15 mouse cellular contexts compared by ENCODE assay signal in the genomic region with DNA sequence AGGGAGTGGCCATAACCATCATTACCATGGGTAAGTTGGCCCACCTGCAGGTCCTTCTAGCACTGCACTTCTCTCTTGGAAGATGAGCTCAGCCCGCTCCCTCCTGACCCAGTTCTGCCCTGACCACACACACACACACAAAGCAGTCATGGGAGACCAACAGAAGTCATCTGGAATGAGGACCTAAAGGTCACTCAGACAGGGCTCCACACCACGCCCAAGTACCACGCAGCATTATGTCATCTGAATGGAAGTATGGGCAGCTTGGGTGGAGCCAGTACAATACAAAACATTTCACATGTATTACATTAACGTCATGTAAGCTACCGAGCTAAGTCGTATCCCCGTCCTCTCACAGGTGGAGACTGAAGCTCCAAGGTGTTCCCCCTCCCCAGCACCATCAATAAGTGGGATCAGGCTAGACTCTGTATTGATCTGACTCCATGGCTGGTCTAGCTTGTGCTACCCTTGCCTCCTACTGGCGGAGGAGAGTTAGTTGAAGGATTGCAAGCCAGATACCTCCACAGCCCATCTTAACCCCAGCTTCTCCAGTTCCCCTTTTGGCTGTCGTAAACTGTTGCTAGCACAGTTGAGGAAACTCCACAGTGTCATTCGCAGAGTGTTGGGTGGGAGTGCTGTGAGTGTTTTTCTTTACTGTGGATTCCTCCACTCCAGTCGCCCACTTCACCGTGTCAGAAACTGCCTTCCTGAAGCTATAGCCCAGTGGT. TPM values are rescaled to one million over a fixed set of nuclear protein-coding genes. Genes with fewer than 3 reads are reported as not detected.
DNase-seq lines count a peak whose midpoint lies in the region; ATAC-seq and TF ChIP-seq lines count a peak whose summit lies in the region.
"Had no signal": no experiment of that assay in that cellular context is flagged by ENCODE, and none has a peak within 500 bp of the region (broad histone marks: within the 10 kb centered on the region; RNA-seq: fewer than 3 reads in every experiment).

No protein-coding gene starts in this region.

- no peak for ATAC-seq in kidney, embryonic 14.5 days (ENCODE audit: low FRiP score, low TSS enrichment)
- no peak for ATAC-seq in embryonic facial prominence, embryonic 14.5 days (ENCODE audit: low read depth)
- ATAC-seq in limb, embryonic 13.5 days (ENCODE audit: low FRiP score, low read depth): no peak

- H3K27me3 ChIP-seq in kidney, embryonic 14.5 days (ENCODE audit: control insufficient read depth, insufficient read depth, low read length): no peaks in the 10 kb centered on the region
- no peaks in the 10 kb centered on the region for H3K27me3 ChIP-seq in embryonic facial prominence, embryonic 14.5 days (replicated peaks; ENCODE audit: control insufficient read depth, insufficient read depth, low read length)
- H3K27me3 ChIP-seq in limb, embryonic 13.5 days: no peaks in the 10 kb centered on the region
- H3K27me3 ChIP-seq in myocyte (ENCODE audit: control insufficient read depth, insufficient read depth, insufficient read length): no peaks in the 10 kb centered on the region
- H3K27me3 ChIP-seq: neural tube, embryonic 12.5 days had no signal

- peaks cover 32% of the 10 kb centered on the region for H3K4me1 ChIP-seq in kidney, embryonic 14.5 days (ENCODE audit: control insufficient read depth, insufficient read depth, low read length)
- peaks cover 38% of the 10 kb centered on the region for H3K4me1 ChIP-seq in embryonic facial prominence, embryonic 14.5 days (ENCODE audit: control insufficient read depth, insufficient read depth, low read length)
- peaks cover 64% of the 10 kb centered on the region for H3K4me1 ChIP-seq in limb, embryonic 13.5 days
- H3K4me1 ChIP-seq: neural tube, embryonic 12.5 days had no signal

- WGBS in kidney, embryonic 14.5 days: 90% methylated on average over 12 of the region's 12 CpGs
- 88% methylated on average over 12 of the region's 12 CpGs for WGBS in embryonic facial prominence, embryonic 14.5 days
- WGBS in limb, embryonic 13.5 days: 88% methylated on average over 12 of the region's 12 CpGs

- H3K27ac ChIP-seq in kidney, embryonic 14.5 days (ENCODE audit: low read depth, low read length): peak overlapping the region; percentile 83
- H3K27ac ChIP-seq in embryonic facial prominence, embryonic 14.5 days (replicated peaks; ENCODE audit: low read depth, low read length): peak overlapping the region; percentile 84
- H3K27ac ChIP-seq in limb, embryonic 13.5 days: peak overlapping the region; percentile 85
- H3K27ac ChIP-seq: neural tube, embryonic 12.5 days had no signal

- H3K4me2 ChIP-seq in kidney, embryonic 14.5 days (replicated peaks; ENCODE audit: low read depth, low read length): no peak overlapping the region
- peak overlapping the region; percentile 6; the same call in 1 of the 2 replicates for H3K4me2 ChIP-seq in embryonic facial prominence, embryonic 14.5 days (ENCODE audit: low read depth, low read length)
- H3K4me2 ChIP-seq in limb, embryonic 13.5 days (replicated peaks): peak overlapping the region; percentile 34
- H3K4me2 ChIP-seq in myocyte (ENCODE audit: low read depth): peak overlapping the region; percentile 62
- H3K4me2 ChIP-seq: neural tube, embryonic 12.5 days had no signal

- no peak overlapping the region for H3K4me3 ChIP-seq in kidney, embryonic 14.5 days (ENCODE audit: low read length)
- no peak overlapping the region for H3K4me3 ChIP-seq in embryonic facial prominence, embryonic 14.5 days (ENCODE audit: low read depth, low read length)
- H3K4me3 ChIP-seq in limb, embryonic 13.5 days: no peak overlapping the region
- H3K4me3 ChIP-seq in myocyte: no peak overlapping the region
- H3K4me3 ChIP-seq: erythroblast, embryonic 14.5 days; neural tube, embryonic 12.5 days had no signal

- H3ac ChIP-seq in myocyte (ENCODE audit: control insufficient read depth, insufficient read length): no peak overlapping the region

- no peaks in the 10 kb centered on the region for H3K36me3 ChIP-seq in kidney, embryonic 14.5 days (ENCODE audit: control insufficient read depth, insufficient read depth, low read length)
- no peaks in the 10 kb centered on the region for H3K36me3 ChIP-seq in embryonic facial prominence, embryonic 14.5 days (ENCODE audit: control insufficient read depth, insufficient read depth, low read length)
- H3K36me3 ChIP-seq in limb, embryonic 13.5 days: no peaks in the 10 kb centered on the region
- no peaks in the 10 kb centered on the region for H3K36me3 ChIP-seq in myocyte (ENCODE audit: control insufficient read depth, insufficient read depth)
- H3K36me3 ChIP-seq: neural tube, embryonic 12.5 days had no signal

- H3K79me2 ChIP-seq in myocyte (ENCODE audit: control insufficient read depth, insufficient read depth): peaks cover 85% of the 10 kb centered on the region

- H3K9ac ChIP-seq in kidney, embryonic 14.5 days (ENCODE audit: low read depth, low read length): no peak overlapping the region
- H3K9ac ChIP-seq in embryonic facial prominence, embryonic 14.5 days (ENCODE audit: low read depth, low read length): no peak overlapping the region
- no peak overlapping the region for H3K9ac ChIP-seq in limb, embryonic 13.5 days
- H3K9ac ChIP-seq: neural tube, embryonic 12.5 days had no signal

- peak; percentile 11 for TF ChIP-seq POLR2A in myocyte (IDR thresholded peaks at IDR 0.05; ENCODE audit: insufficient read length, low read depth)

- no peaks in the 10 kb centered on the region for H3K9me3 ChIP-seq in kidney, embryonic 14.5 days (ENCODE audit: control insufficient read depth, low read length)
- no peaks in the 10 kb centered on the region for H3K9me3 ChIP-seq in embryonic facial prominence, embryonic 14.5 days (ENCODE audit: control insufficient read depth, low read length)
- H3K9me3 ChIP-seq in limb, embryonic 13.5 days: no peaks in the 10 kb centered on the region
- H3K9me3 ChIP-seq: neural tube, embryonic 12.5 days had no signal

- DNase-seq in kidney, postnatal 10 days: no peak
- no peak for DNase-seq in embryonic facial prominence, embryonic 14.5 days (ENCODE audit: low spot score)
- DNase-seq in adrenal gland, postnatal 4 days (ENCODE audit: low spot score in 2 of 2): no peak
- no peak for DNase-seq in right cerebral cortex, adult 2 months (ENCODE audit: low spot score in 2 of 2)
- DNase-seq: cerebellum, adult 11-12 months; gastrocnemius, postnatal 36 days; kidney, adult 9 months; left cerebral cortex, postnatal 4 days; thymus, postnatal 25 days had no signal

TF ChIP-seq in myocyte, 11 proteins besides CTCF, POLR2A, EP300 and RAD21:
- TF ChIP-seq MYOG (IDR thresholded peaks at IDR 0.05; ENCODE audit: control insufficient read depth in 1 of 3, insufficient read depth in 1 of 3, insufficient read length in 2 of 3, low read depth in 2 of 3) (no peak), MYOD1 (IDR thresholded peaks at IDR 0.05; ENCODE audit: control insufficient read depth in 1 of 3, insufficient read length in 2 of 3, low read depth in 2 of 3) (peak in 1 of 3 experiments; percentile 35)

RNA-seq across cellular contexts. Expression of a gene that starts 19.9 kb away (rescaled TPM):
- 23.1 and 29.8 TPM in 2 replicates for polyA plus RNA-seq in kidney, embryonic 14.5 days (2014; fragmentation: Nextera tagmentation; extraction: Ambion mirVana)
- polyA plus RNA-seq in embryonic facial prominence, embryonic 14.5 days (2014; fragmentation: Nextera tagmentation; extraction: Ambion mirVana): 18.7 and 20.8 TPM in 2 replicates
- polyA plus RNA-seq in limb, embryonic 13.5 days (2015; fragmentation: Nextera tagmentation; extraction: Ambion mirVana): 23.4 and 23.8 TPM in 2 replicates
- polyA plus RNA-seq in myocyte (2012; fragmentation: generic; extraction: Trizol): 141 TPM
- total RNA-seq in adrenal gland, postnatal 4 days (2021): 10 to 100 TPM; 21.6 to 22.4 TPM

RNA-seq across cellular contexts. Expression of a gene that starts 20.5 kb away (rescaled TPM):
- 33.4 and 42.3 TPM in 2 replicates for polyA plus RNA-seq in kidney, embryonic 14.5 days (2014; fragmentation: Nextera tagmentation; extraction: Ambion mirVana)
- 27.5 and 35.2 TPM in 2 replicates for polyA plus RNA-seq in embryonic facial prominence, embryonic 14.5 days (2014; fragmentation: Nextera tagmentation; extraction: Ambion mirVana)
- polyA plus RNA-seq in limb, embryonic 13.5 days (2015; fragmentation: Nextera tagmentation; extraction: Ambion mirVana): 40.1 and 43.9 TPM in 2 replicates
- 34.2 TPM for polyA plus RNA-seq in myocyte (2012; fragmentation: generic; extraction: Trizol)
- 10 to 100 TPM; 34.3 to 44.5 TPM for total RNA-seq in adrenal gland, postnatal 4 days (2021)

RNA-seq across cellular contexts. Expression of a gene that starts 34.4 kb away (rescaled TPM):
- not detected in 2 replicates for polyA plus RNA-seq in kidney, embryonic 14.5 days (2014; fragmentation: Nextera tagmentation; extraction: Ambion mirVana)
- 6.6 and 7.8 TPM in 2 replicates for polyA plus RNA-seq in embryonic facial prominence, embryonic 14.5 days (2014; fragmentation: Nextera tagmentation; extraction: Ambion mirVana)
- polyA plus RNA-seq in limb, embryonic 13.5 days (2015; fragmentation: Nextera tagmentation; extraction: Ambion mirVana): 0.22 and 0.57 TPM in 2 replicates
- polyA plus RNA-seq in myocyte (2012; fragmentation: generic; extraction: Trizol): 110 TPM
- 1 to 10 TPM in 1 of 2 experiments, under 1 TPM in 1; 0.36 to 2.8 TPM for total RNA-seq in adrenal gland, postnatal 4 days (2021)
- total RNA-seq: left cerebral cortex, postnatal 4 days had no signal
- polyA plus RNA-seq: erythroblast, embryonic 14.5 days; small intestine, adult 2 months had no signal

RNA-seq across cellular contexts. Expression of a gene that starts 44.0 kb away (rescaled TPM):
- 7.2 and 9.8 TPM in 2 replicates for polyA plus RNA-seq in kidney, embryonic 14.5 days (2014; fragmentation: Nextera tagmentation; extraction: Ambion mirVana)
- 1.0 and 1.9 TPM in 2 replicates for polyA plus RNA-seq in embryonic facial prominence, embryonic 14.5 days (2014; fragmentation: Nextera tagmentation; extraction: Ambion mirVana)
- 1.6 and 1.7 TPM in 2 replicates for polyA plus RNA-seq in limb, embryonic 13.5 days (2015; fragmentation: Nextera tagmentation; extraction: Ambion mirVana)
- polyA plus RNA-seq in myocyte (2012; fragmentation: generic; extraction: Trizol): 2.4 TPM
- total RNA-seq in adrenal gland, postnatal 4 days (2021): 10 to 100 TPM; 21.5 to 22.6 TPM
- polyA plus RNA-seq: erythroblast, embryonic 14.5 days had no signal

RNA-seq across cellular contexts. Expression of a gene that starts 50.6 kb away (rescaled TPM):
- polyA plus RNA-seq in kidney, embryonic 14.5 days (2014; fragmentation: Nextera tagmentation; extraction: Ambion mirVana): 0.33 and 0.61 TPM in 2 replicates
- polyA plus RNA-seq in embryonic facial prominence, embryonic 14.5 days (2014; fragmentation: Nextera tagmentation; extraction: Ambion mirVana): 0.25 TPM in 1 of 2 replicates, not detected in the other
- 0.17 TPM in 1 of 2 replicates, not detected in the other for polyA plus RNA-seq in limb, embryonic 13.5 days (2015; fragmentation: Nextera tagmentation; extraction: Ambion mirVana)
- polyA plus RNA-seq in myocyte (2012; fragmentation: generic; extraction: Trizol): 0.30 TPM
- 1 to 10 TPM; 1.5 to 1.6 TPM for total RNA-seq in adrenal gland, postnatal 4 days (2021)
- polyA plus RNA-seq: erythroblast, embryonic 14.5 days; neural tube, embryonic 12.5 days; small intestine, adult 2 months had no signal

Comparison
In these comparisons a context has a peak if more than half of its experiments do, and no peak if none do; other contexts are left out.
1. RNA of a gene that starts 34.4 kb away (polyA plus RNA-seq): 110 TPM in myocyte (single experiment); 6.6 to 7.8 TPM in embryonic facial prominence, embryonic 14.5 days, 0.22 to 0.57 TPM in limb, embryonic 13.5 days and not detected in kidney, embryonic 14.5 days; every median in the first group is over 10 times any median in the second.
2. Peak in every context shown above with its lines, with median percentiles within 50 percentile points of each other: H3K27ac ChIP-seq.